Mouse (Mus musculus) hindbrain, embryonic 14.5 days (tissue): ENCODE measurements at regions not wholly inside any gene's neighbourhood (a gene's known extent, or its start where the extent isn't known, plus 50 kb on each side); places are given as distances from the start of the nearest gene placed in this dataset.
"Not testable (repeated sequence)": the region's sequence is repeated elsewhere in the genome, so short reads cannot be mapped to it uniquely, and the experiment has no call there.

Experiments used
- ATAC-seq: fragments of 200-750 bp; cut with Nextera tagmentation; 2 replicates; pipeline ENCODE4 v1.8.0; 2017; ENCODE audit warnings: moderate number of reproducible peaks, mild to moderate bottlenecking, moderate TSS enrichment, moderate library complexity; ENCODE audit not compliant: low FRiP score
- DNase-seq: peaks from one replicate; pipeline ENCODE4 v3.0.0-alpha.2; 2015; ENCODE audit warnings: low spot score
- H3K27ac ChIP-seq: fragments of 300-500 bp; sonication (generic); 2 replicates; pipeline ENCODE4 v1.5.1; 2014; ENCODE audit warnings: mild to moderate bottlenecking, moderate library complexity
- H3K27me3 ChIP-seq: fragments of 300-500 bp; sonication (generic); 2 replicates; pipeline ENCODE4 v1.6.1; 2014; ENCODE audit warnings: mild to moderate bottlenecking, low read length, mixed read lengths; ENCODE audit not compliant: control insufficient read depth, insufficient read depth
- H3K36me3 ChIP-seq: fragments of 300-500 bp; sonication (generic); replicated peaks from 2 replicates; pipeline ENCODE4 v1.6.1; 2014; ENCODE audit not compliant: control insufficient read depth, insufficient read depth
- H3K4me1 ChIP-seq: fragments of 300-500 bp; sonication (generic); replicated peaks from 2 replicates; pipeline ENCODE4 v1.6.1; 2014; ENCODE audit warnings: antibody characterized with exemption, low read length, mixed read lengths; ENCODE audit not compliant: control insufficient read depth, insufficient read depth
- H3K4me2 ChIP-seq: fragments of 300-500 bp; sonication (generic); replicated peaks from 2 replicates; pipeline ENCODE4 v1.6.1; 2014; ENCODE audit warnings: mild to moderate bottlenecking, moderate library complexity
- H3K4me3 ChIP-seq: fragments of 300-500 bp; sonication (generic); replicated peaks from 2 replicates; pipeline ENCODE4 v1.5.1; 2014; ENCODE audit warnings: mild to moderate bottlenecking, low read length
- H3K9ac ChIP-seq: fragments of 300-500 bp; sonication (generic); 2 replicates; pipeline ENCODE4 v1.6.1; 2014
- H3K9me3 ChIP-seq: fragments of 300-500 bp; sonication (generic); 2 replicates; pipeline ENCODE4 v1.6.1; 2016; ENCODE audit warnings: low read length; ENCODE audit not compliant: control insufficient read depth
- WGBS: fragments of 180-500 bp; shearing (Covaris S2); extraction: QIAGEN DNeasy Blood & Tissue Kit; methylation state at CpG from one replicate; pipeline ENCODE4 v1.1.7; 2014; 5-methylcytosine and 5-hydroxymethylcytosine counted together

DNA sequence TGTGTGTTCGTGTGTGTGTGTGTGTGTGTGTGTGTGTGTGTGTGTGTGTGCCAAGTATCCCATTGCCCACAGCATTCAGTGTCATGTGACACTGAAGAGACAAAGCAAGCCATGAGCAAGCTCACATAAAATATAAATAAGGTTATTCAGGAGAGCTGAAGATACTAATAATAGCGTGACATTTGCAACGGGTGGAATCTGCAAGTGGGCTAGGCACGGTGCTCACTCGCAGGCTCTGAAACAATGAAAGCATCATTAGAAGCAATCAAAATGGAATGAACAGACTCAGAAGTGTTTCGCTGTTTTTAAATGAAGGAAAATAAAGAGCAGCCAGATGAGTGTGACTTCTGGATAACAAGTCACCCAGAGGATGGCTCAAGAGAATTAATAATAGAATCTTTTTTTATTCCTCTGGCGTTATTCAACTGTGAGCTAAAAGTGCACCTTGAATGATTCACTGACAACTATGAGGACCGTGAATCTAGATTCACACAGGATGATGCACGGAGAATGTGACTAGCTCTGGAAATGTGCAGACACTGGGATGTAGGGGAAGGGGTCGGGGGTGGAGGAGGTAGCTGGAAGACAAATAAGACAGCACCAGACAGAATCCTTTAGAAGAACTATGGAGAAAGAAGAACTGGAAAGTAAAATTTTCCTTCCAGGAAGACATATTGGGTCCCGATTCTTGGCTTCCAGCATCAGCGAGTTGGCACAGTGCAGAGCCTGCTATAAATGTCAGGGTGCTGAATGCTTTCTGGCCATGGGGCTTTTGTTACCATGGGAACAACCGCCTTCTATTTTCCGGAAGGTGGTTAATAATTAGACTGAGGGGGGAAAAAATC is 55.3 kb downstream of the Actbl2 start:
- no peak overlapping the region for H3K9ac ChIP-seq
- H3K4me2 ChIP-seq = no peak overlapping the region
- no peaks in the 10 kb centered on the region for H3K36me3 ChIP-seq
- peak; percentile 33 for DNase-seq
- WGBS = 55% methylated on average over 14 of the region's 14 CpGs
- H3K9me3 ChIP-seq = peaks cover 3% of the 10 kb centered on the region; the same call in 1 of the 2 replicates
- H3K4me1 ChIP-seq = 0 out of 2 replicates have a peak, but pooled peaks cover 9% of the 10 kb centered on the region
- no peaks in the 10 kb centered on the region for H3K27me3 ChIP-seq
- H3K4me3 ChIP-seq = no peak overlapping the region
- no peak for ATAC-seq
- peak overlapping the region; percentile 58 for H3K27ac ChIP-seq

DNA sequence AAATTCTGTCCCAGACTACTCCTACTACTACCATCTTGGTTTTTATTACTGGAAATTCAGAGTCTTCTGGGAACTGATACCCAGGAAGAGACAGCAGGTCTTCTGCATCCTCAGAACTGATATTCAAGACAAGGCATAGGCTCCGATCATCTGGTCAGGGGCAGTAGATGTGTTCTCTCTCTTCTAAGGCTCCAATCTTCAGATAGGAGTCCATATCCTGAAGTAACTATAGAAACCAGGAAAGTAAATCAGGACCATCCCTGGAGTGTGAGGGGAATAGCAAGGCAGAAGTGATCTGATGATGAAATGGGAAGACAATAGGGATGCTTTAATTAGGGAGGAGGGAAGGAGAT is 55.9 kb downstream of the Actbl2 start:
- Histone ChIP-seq H3K4me3 (no peak overlapping the region), H3K27ac (peak overlapping the region; percentile 58; the same call in 1 of the 2 replicates), H3K4me1 (0 out of 2 replicates have a peak, but pooled peaks cover 9% of the 10 kb centered on the region), H3K9ac (no peak overlapping the region), H3K4me2 (no peak overlapping the region), H3K9me3 (peaks cover 3% of the 10 kb centered on the region; the same call in 1 of the 2 replicates), H3K27me3 (no peaks in the 10 kb centered on the region), H3K36me3 (no peaks in the 10 kb centered on the region)
- WGBS = 75% methylated on average over 1 of the region's 1 CpGs
- ATAC-seq (no peak), DNase-seq (no peak)

DNA sequence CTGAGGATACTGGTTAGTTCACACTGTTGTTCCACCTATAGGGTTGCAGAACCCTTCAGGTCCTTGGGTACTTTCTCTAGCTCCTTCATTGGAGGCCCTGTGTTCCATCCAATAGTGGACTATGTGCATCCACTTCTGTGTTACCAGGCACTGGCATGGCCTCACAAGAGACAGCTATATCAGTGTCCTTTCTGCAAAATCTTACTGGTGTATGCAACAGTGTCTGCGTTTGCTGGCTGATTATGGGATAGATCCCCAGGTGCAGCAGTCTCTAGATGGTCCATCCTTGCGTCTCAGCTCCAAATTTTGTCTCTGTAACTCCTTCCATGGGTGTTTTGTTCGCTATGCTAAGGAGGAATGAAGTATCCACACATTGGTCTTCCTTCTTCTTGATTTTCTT is 58.7 kb downstream of the Actbl2 start:
- not testable (repeated sequence) for H3K9ac ChIP-seq, H3K4me2 ChIP-seq, H3K27me3 ChIP-seq, H3K27ac ChIP-seq, ATAC-seq, DNase-seq, H3K4me3 ChIP-seq, H3K36me3 ChIP-seq, H3K4me1 ChIP-seq, H3K9me3 ChIP-seq
- WGBS = 88% methylated on average over 3 of the region's 3 CpGs

DNA sequence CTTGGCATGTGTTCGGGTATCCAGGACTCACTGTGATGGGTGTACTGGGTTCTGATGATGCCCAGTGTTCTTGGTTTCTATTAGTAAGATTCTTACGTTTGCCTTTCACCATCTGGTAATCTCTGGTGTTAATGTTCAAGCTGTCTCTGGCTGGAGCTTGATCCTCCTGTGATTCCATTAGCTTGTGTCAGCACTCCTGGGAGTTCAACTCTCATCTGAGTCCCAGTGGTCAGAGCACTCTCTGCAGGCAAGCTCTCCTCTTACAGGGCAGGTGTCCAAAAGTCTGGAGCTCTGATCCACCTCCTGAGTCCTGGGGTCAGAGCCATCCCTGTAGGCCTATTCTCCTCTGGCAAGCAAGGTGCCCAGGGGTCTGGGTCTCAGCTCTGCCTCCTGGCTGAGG is 63.1 kb downstream of the Actbl2 start:
- H3K4me1 ChIP-seq, H3K27me3 ChIP-seq, H3K4me3 ChIP-seq, ATAC-seq, H3K9ac ChIP-seq, H3K27ac ChIP-seq, H3K9me3 ChIP-seq, H3K36me3 ChIP-seq, DNase-seq, H3K4me2 ChIP-seq: not testable (repeated sequence)
- 84% methylated on average over 2 of the region's 2 CpGs for WGBS

DNA sequence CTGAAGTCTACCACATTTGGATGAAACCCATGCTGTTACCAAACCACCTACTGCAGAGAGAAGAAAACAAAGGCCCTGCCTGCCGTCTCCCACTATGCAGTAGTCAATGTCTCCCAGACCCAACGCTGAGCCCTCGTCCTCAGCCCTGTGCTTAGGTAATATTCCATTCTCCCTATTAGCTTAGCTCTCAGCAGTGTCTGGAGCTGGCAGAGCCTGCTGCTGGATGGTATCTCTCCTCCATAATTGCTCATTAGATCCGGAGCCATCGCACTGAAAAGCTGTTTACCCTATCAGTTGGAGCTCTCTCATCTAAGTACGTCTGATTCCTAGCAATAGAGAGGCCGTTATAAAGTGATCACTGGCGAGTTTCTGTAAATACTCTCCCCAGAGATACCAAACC is 68.4 kb downstream of the Actbl2 start:
- Histone ChIP-seq H3K4me1 (no peaks in the 10 kb centered on the region), H3K36me3 (no peaks in the 10 kb centered on the region), H3K27me3 (no peaks in the 10 kb centered on the region), H3K9me3 (no peaks in the 10 kb centered on the region), H3K4me3 (no peak overlapping the region), H3K27ac (peak overlapping the region; percentile 32; the same call in 1 of the 2 replicates), H3K9ac (no peak overlapping the region), H3K4me2 (no peak overlapping the region)
- ATAC-seq (peak; percentile 65), DNase-seq (no peak)
- 63% methylated on average over 8 of the region's 8 CpGs for WGBS

DNA sequence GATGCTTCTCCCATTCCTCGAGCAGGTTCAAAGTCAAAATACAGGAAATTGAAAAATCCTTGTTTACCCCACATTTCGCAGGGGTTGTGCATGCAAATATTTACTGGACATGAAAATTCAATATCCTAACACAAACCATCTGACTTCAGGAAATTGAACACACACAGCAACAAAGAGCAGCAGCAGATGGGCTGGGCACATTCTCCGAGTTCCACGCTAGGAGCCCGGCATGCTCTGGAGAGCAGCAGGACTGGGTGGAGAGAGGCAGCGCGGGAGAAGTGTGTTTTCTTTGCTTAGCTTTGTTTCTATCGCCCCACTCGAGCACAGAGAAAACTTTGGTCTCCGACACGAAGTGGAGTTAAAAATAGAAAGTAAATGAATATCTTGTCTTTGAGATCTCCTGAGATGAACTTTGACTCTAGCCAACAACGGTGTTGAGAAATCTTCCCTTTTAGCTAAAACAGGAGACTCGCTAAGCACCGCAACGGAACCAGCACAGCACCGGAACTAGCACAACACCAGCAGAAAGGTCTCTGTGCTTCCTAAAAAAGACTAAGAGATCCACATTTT is 71.4 kb downstream of the Actbl2 start:
- Histone ChIP-seq H3K27ac (no peak overlapping the region), H3K9ac (no peak overlapping the region), H3K27me3 (no peaks in the 10 kb centered on the region), H3K4me2 (no peak overlapping the region), H3K4me1 (no peaks in the 10 kb centered on the region), H3K36me3 (no peaks in the 10 kb centered on the region), H3K9me3 (no peaks in the 10 kb centered on the region), H3K4me3 (no peak overlapping the region)
- ATAC-seq = no peak
- no peak for DNase-seq
- WGBS = 85% methylated on average over 16 of the region's 16 CpGs

DNA sequence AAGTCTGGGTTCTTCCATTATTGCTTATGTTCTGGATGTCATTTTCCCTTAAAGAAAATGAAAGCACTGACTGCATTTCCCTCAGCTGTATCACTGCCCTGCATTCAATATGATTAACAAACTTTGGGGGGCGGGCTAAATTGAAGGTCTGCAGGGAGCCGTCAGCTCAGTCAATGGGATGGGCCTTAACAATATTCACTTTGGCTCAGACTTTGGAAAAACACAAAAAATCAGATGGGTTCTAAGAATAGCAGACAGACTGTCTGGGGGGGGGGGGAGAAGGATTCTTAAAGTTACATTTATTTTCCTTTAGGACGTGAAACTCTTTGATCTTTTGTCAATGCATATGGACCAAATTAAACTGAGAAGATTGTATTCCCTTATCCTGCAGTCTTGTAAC is 78.2 kb downstream of the Actbl2 start:
- Histone ChIP-seq H3K27me3 (no peaks in the 10 kb centered on the region), H3K4me3 (no peak overlapping the region), H3K4me2 (no peak overlapping the region), H3K9me3 (no peaks in the 10 kb centered on the region), H3K9ac (no peak overlapping the region), H3K4me1 (no peaks in the 10 kb centered on the region), H3K27ac (no peak overlapping the region), H3K36me3 (no peaks in the 10 kb centered on the region)
- ATAC-seq = no peak
- no peak for DNase-seq
- 74% methylated on average over 3 of the region's 3 CpGs for WGBS

DNA sequence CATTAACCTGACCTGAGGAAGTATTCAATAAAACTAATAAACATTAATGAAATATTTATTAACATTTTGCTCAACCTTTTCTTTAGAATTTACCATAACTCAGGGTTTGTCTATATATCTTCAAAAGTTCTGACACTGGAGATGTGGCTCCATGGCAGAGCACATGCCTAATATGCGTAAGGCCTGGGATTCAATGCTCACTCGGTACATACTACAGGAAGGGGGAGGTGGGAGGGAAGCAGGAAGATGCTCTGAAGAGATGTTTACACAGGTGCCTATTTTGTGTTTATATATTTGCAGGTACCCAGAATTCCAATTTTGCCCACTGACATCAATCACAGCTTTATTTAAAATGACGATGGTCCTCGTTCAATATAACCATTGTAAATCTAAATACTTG is 79.0 kb downstream of the Actbl2 start:
- no peaks in the 10 kb centered on the region for H3K36me3 ChIP-seq
- no peak overlapping the region for H3K4me2 ChIP-seq
- no peak overlapping the region for H3K27ac ChIP-seq
- no peak overlapping the region for H3K4me3 ChIP-seq
- no peaks in the 10 kb centered on the region for H3K9me3 ChIP-seq
- ATAC-seq = no peak
- H3K9ac ChIP-seq = no peak overlapping the region
- 90% methylated on average over 4 of the region's 4 CpGs for WGBS
- no peak for DNase-seq
- no peaks in the 10 kb centered on the region for H3K27me3 ChIP-seq
- no peaks in the 10 kb centered on the region for H3K4me1 ChIP-seq

DNA sequence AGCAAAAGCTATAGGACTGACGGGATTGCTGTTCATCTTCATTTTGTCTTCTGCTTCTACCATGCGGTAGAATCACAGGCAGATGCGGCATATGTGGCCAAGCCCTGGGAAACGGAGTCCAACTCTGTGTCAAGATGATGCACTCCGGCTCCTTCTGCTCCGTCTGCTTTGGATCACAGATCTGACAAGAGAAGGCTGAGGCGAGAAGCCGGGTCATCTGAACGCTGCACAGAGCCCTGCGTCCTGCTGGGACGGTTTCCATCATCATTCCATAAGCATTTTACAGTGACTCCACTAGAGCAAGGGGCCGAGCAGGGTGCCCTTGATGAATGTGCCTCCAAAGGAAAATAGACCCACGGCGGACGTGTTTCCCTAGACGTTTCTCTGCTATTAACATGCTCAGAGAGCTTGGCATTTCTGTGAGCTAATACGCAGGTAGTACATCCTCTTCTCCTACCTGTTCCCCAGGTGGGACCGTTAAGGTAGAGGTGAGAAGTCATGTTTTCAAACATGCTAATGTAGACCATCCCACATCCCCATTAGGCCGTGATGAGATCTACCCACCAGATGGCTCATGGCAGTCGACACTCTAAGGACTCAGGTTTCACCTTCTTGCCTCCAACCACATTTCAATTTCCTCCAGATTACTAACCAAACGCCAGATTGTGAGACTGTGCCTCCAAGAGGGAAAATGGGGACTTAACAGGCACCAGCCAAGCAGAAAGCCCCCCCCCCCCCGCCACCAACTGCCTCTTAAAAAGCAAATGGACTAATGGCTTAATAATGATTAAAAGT is 79.6 kb downstream of the Actbl2 start:
- no peaks in the 10 kb centered on the region for H3K36me3 ChIP-seq
- DNase-seq = no peak
- no peak overlapping the region for H3K9ac ChIP-seq
- H3K4me2 ChIP-seq = no peak overlapping the region
- H3K4me1 ChIP-seq = no peaks in the 10 kb centered on the region
- no peaks in the 10 kb centered on the region for H3K9me3 ChIP-seq
- no peak overlapping the region for H3K27ac ChIP-seq
- WGBS = 85% methylated on average over 22 of the region's 22 CpGs
- H3K4me3 ChIP-seq = no peak overlapping the region
- H3K27me3 ChIP-seq = no peaks in the 10 kb centered on the region
- no peak for ATAC-seq
